Mouse (Mus musculus) intestine, postnatal 0 days (tissue): Measurements from ENCODE around the gene Secisbp2. TPM values are rescaled to one million over a fixed set of nuclear protein-coding genes. Genes with fewer than 3 reads are reported as not detected.
A peak's percentile ranks its signal among the peaks of the same experiment; 100 is the strongest.

ENCODE experiments used
- ATAC-seq: fragments of 200-750 bp; cut with Nextera tagmentation; 2 replicates; pipeline ENCODE4 v1.8.0; 2017; ENCODE audit warnings: mild to moderate bottlenecking, moderate TSS enrichment, moderate library complexity
- H3K27ac ChIP-seq: fragments of 300-500 bp; sonication (generic); 2 replicates; pipeline ENCODE4 v1.5.1; 2014; ENCODE audit warnings: mild to moderate bottlenecking, low read depth, low read length, moderate library complexity
- H3K27me3 ChIP-seq: fragments of 300-500 bp; sonication (generic); replicated peaks from 2 replicates; pipeline ENCODE4 v1.6.1; 2014; ENCODE audit warnings: low read length, mixed read lengths; ENCODE audit not compliant: control insufficient read depth, insufficient read depth
- H3K36me3 ChIP-seq: fragments of 300-500 bp; sonication (generic); 2 replicates; pipeline ENCODE4 v1.6.1; 2014; ENCODE audit warnings: mild to moderate bottlenecking, moderate library complexity; ENCODE audit not compliant: control insufficient read depth, insufficient read depth
- H3K4me1 ChIP-seq: fragments of 300-500 bp; sonication (generic); replicated peaks from 2 replicates; pipeline ENCODE4 v1.6.1; 2014; ENCODE audit warnings: antibody characterized with exemption, low read length, mixed read lengths; ENCODE audit not compliant: control insufficient read depth, insufficient read depth
- H3K4me2 ChIP-seq: fragments of 300-500 bp; sonication (generic); replicated peaks from 2 replicates; pipeline ENCODE4 v1.6.1; 2014; ENCODE audit warnings: low read depth, mild to moderate bottlenecking, moderate library complexity
- H3K4me3 ChIP-seq: fragments of 300-500 bp; sonication (generic); 2 replicates; pipeline ENCODE4 v1.5.1; 2014; ENCODE audit warnings: low read depth, low read length
- H3K9ac ChIP-seq: fragments of 300-500 bp; sonication (generic); 2 replicates; pipeline ENCODE4 v1.6.1; 2014; ENCODE audit warnings: mild to moderate bottlenecking, low read depth, low read length
- H3K9me3 ChIP-seq: fragments of 300-500 bp; sonication (generic); 2 replicates; pipeline ENCODE4 v1.6.1; 2016; ENCODE audit warnings: mixed run types; ENCODE audit not compliant: control insufficient read depth
- CTCF ChIP-seq: sonication (generic); IDR thresholded peaks from 2 replicates; pipeline ENCODE4 v1.5.1; 2016; ENCODE audit warnings: low read depth, mild to moderate bottlenecking, control low read depth, antibody characterized with exemption, moderate library complexity
- WGBS: fragments of 180-500 bp; shearing (Covaris S2); extraction: QIAGEN DNeasy Blood & Tissue Kit; methylation state at CpG from one replicate; pipeline ENCODE4 v1.1.7; 2014; 5-methylcytosine and 5-hydroxymethylcytosine counted together
- polyA plus RNA-seq: library from polyadenylated mRNA; unstranded; fragments of >200 nt; fragmentation: Nextera tagmentation; extraction: Ambion mirVana; gene quantifications from 2 replicates; pipeline ENCODE4 v1.2.1, GENCODE M21; 2015

Secisbp2 gene
- polyA plus RNA-seq, 1 experiment from 2014 or later = 20.2 TPM

DNA sequence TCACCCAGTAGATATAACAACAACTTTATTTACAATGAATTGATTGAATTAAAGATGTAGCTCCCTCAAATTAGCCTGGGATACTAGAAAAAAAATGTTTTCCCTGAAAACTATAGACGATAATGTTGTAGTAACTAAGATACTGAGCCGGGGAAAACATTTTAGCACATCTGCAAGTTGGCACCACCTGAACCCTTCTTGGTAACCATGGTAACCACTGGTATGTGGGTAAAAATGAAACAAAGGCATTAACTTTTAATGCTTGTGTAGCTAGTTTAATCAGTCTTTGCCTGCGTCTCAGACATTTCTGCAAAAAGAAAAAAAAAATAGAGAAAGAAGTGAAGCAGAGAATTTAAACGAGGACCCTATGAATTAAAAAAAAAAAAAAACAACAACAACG is 40.0 kb upstream of the Secisbp2 start:
- no peak overlapping the region for H3K4me2 ChIP-seq
- H3K4me3 ChIP-seq = no peak overlapping the region
- no peaks in the 10 kb centered on the region for H3K27me3 ChIP-seq
- no peak overlapping the region for H3K9ac ChIP-seq
- H3K9me3 ChIP-seq = no peaks in the 10 kb centered on the region
- WGBS = 57% methylated on average over 5 of the region's 5 CpGs
- no peak overlapping the region for H3K27ac ChIP-seq
- H3K36me3 ChIP-seq = no peaks in the 10 kb centered on the region
- no peaks in the 10 kb centered on the region for H3K4me1 ChIP-seq
- TF ChIP-seq CTCF = no peak
- ATAC-seq = no peak

DNA sequence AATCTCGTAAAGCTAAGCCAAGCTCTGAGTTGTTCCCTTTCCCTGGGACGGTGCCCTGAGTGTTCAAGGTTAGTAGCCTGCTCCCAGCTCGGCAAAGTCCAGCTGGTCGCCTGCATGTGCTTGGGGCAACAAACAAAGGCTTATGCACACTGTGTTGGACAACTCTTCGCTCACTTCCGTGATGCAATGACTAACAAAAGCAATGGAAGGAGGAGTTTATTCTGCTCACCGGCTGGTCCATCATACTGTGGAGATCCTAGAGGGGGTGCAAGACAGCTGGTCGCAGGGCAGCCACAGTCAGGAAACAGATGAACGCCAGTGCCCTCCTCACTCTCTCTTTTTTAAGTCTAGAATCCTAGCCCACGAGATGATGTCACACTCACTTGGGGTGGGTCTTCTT is 35.7 kb upstream of the Secisbp2 start:
- Histone ChIP-seq H3K36me3 (no peaks in the 10 kb centered on the region), H3K9ac (no peak overlapping the region), H3K27ac (no peak overlapping the region), H3K4me1 (no peaks in the 10 kb centered on the region), H3K9me3 (no peaks in the 10 kb centered on the region), H3K27me3 (no peaks in the 10 kb centered on the region), H3K4me2 (no peak overlapping the region), H3K4me3 (no peak overlapping the region)
- TF ChIP-seq CTCF = no peak
- ATAC-seq = no peak
- WGBS = 53% methylated on average over 10 of the region's 10 CpGs

DNA sequence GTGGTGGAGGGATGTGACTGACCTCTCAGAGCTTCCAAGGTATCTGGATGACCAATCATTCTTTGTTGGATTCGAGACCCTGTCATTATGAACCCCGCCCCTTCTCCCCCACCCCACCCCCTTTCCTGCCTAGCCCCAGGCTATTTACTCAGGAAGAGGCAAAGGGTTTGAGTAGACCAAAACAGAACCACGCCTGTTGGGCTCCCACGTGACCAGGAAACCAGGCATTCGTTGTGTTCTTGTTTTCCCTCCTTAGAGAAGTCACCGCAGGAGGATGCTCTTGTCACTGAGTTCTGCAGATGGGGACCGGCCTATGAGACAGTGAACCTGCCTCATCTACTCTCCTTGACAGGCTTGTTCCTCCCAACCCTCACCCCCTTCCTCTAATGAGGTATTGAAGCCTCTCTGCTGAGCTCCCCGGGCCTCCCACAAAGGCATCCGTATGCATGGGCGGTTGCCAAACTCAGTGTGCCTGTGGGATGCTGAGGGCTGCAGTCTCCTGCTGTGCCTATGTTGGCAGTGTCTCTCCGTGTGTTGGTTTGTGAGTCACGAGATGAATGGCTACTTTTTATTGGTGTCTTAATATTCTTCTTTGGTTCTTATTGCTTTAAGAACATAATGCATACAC is 35.0 kb upstream of the Secisbp2 start:
- no peak for ATAC-seq
- WGBS = 23% methylated on average over 12 of the region's 12 CpGs
- no peak for TF ChIP-seq CTCF

DNA sequence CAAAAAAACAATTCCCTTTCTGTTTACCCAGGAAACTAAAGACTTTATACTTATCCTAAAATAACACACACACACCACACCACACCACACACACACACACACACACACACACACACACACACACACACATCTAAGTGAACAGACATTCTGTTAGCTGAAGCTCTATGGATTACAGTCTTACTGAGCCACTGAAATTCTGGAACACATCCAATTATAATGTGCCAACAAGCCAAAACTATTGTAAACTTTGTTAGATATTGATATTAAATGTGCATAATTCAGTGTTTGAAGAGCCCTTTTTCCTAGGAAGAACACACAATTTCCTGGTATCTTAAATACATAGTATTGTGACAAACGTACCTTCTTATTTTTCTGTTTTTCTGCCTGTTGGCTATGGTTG is 34.2 kb upstream of the Secisbp2 start:
- H3K27ac ChIP-seq = no peak overlapping the region
- no peak overlapping the region for H3K9ac ChIP-seq
- no peak for TF ChIP-seq CTCF
- H3K9me3 ChIP-seq = no peaks in the 10 kb centered on the region
- no peak overlapping the region for H3K4me2 ChIP-seq
- H3K27me3 ChIP-seq = no peaks in the 10 kb centered on the region
- H3K36me3 ChIP-seq = no peaks in the 10 kb centered on the region
- no peaks in the 10 kb centered on the region for H3K4me1 ChIP-seq
- 43% methylated on average over 1 of the region's 1 CpGs for WGBS
- H3K4me3 ChIP-seq = no peak overlapping the region
- no peak for ATAC-seq

More for the DNA sequence above, 35.0 kb upstream of the Secisbp2 start:
- no peak overlapping the region for H3K4me2 ChIP-seq
- no peaks in the 10 kb centered on the region for H3K27me3 ChIP-seq
- H3K27ac ChIP-seq = no peak overlapping the region
- H3K36me3 ChIP-seq = no peaks in the 10 kb centered on the region
- H3K9me3 ChIP-seq = no peaks in the 10 kb centered on the region
- no peak overlapping the region for H3K9ac ChIP-seq
- no peaks in the 10 kb centered on the region for H3K4me1 ChIP-seq
- no peak overlapping the region for H3K4me3 ChIP-seq

DNA sequence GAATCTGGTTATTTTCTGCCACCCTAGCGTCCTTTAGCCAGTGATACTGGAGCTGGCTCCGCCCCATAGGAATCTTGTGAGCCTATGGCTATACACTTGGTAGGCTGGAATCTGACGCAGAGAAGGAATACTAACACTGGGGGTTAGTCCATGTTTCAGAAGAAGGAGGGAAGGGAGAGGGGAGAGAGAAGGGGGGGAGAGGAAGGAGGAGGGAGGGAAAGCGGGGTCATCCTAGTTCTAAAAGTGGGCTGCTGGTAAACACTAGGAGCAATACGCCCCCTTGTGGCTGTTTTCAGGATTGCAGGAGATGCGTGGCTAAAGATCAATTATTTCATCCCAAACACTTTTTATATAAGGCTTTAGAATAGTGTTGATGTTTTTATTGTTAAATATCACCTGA is 33.6 kb upstream of the Secisbp2 start:
- Histone ChIP-seq H3K4me1 (no peaks in the 10 kb centered on the region), H3K27me3 (no peaks in the 10 kb centered on the region), H3K4me3 (no peak overlapping the region), H3K36me3 (no peaks in the 10 kb centered on the region), H3K4me2 (no peak overlapping the region), H3K9me3 (no peaks in the 10 kb centered on the region), H3K27ac (no peak overlapping the region), H3K9ac (no peak overlapping the region)
- peak; percentile 85 for TF ChIP-seq CTCF
- WGBS = 18% methylated on average over 6 of the region's 6 CpGs
- ATAC-seq = no peak

DNA sequence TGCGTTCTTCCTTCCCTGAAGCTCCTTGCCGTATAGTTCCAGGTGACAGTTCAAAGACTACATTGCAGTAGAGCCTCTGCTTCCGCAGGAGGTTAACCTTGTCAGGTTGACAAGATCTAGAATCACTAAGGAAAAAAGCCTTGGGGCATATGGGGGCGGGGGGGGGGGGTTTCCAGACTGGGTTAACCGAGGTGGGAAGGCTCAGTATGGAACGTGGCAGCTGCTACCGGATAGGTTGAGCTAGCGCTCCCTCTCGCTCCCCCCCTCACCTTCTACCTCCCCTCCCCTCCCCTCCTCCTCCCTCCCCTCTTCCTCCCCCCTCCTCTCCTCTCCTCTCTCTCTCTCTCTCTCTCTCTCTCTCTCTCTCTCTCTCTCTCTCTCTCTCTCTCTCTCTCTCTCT is 32.9 kb upstream of the Secisbp2 start:
- Histone ChIP-seq H3K9me3 (no peaks in the 10 kb centered on the region), H3K4me1 (no peaks in the 10 kb centered on the region), H3K4me2 (no peak overlapping the region), H3K36me3 (no peaks in the 10 kb centered on the region), H3K9ac (no peak overlapping the region), H3K4me3 (no peak overlapping the region), H3K27me3 (no peaks in the 10 kb centered on the region), H3K27ac (no peak overlapping the region)
- TF ChIP-seq CTCF = no peak
- ATAC-seq = no peak
- 23% methylated on average over 9 of the region's 9 CpGs for WGBS

DNA sequence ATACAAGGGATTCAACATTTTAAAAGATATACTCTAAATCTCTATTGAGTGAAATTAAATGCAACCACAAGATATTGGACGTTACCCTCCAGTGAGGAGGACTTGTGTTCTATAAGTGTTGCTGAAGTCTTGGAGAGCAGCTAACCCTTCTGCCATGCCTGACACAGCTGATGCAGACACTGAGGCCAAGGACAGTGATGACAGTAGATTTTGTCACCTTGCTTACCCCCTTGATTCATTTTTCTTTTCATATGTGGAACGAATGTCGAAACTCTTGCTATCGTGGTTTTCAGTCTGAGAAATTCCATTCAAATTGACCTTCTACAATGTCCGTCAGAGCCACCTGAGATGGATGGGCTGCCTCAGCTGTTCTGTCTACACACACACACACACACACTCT is 28.9 kb upstream of the Secisbp2 start:
- H3K9me3 ChIP-seq = no peaks in the 10 kb centered on the region
- H3K9ac ChIP-seq = no peak overlapping the region
- H3K27ac ChIP-seq = no peak overlapping the region
- ATAC-seq = no peak
- 85% methylated on average over 5 of the region's 5 CpGs for WGBS
- no peak overlapping the region for H3K4me3 ChIP-seq
- H3K4me1 ChIP-seq = no peaks in the 10 kb centered on the region
- H3K27me3 ChIP-seq = no peaks in the 10 kb centered on the region
- H3K4me2 ChIP-seq = no peak overlapping the region
- no peak for TF ChIP-seq CTCF
- no peaks in the 10 kb centered on the region for H3K36me3 ChIP-seq
